Mouse (Mus musculus) intestine, embryonic 15.5 days (tissue): ENCODE data around the gene Il22ra1. TPM values are rescaled to one million over a fixed set of nuclear protein-coding genes. Genes with fewer than 3 reads are reported as not detected.

ENCODE experiments used
- ATAC-seq: fragments of 200-750 bp; cut with Nextera tagmentation; 2 replicates; pipeline ENCODE4 v1.8.0; 2017; ENCODE audit warnings: moderate TSS enrichment, moderate library complexity
- H3K27ac ChIP-seq: fragments of 300-500 bp; sonication (generic); 2 replicates; pipeline ENCODE4 v1.5.1; 2015; ENCODE audit warnings: mild to moderate bottlenecking, inconsistent platforms
- H3K27me3 ChIP-seq: fragments of 300-500 bp; sonication (generic); replicated peaks from 2 replicates; pipeline ENCODE4 v1.6.1; 2015; ENCODE audit warnings: inconsistent platforms
- H3K36me3 ChIP-seq: fragments of 300-500 bp; sonication (generic); 2 replicates; pipeline ENCODE4 v1.6.1; 2015; ENCODE audit warnings: inconsistent platforms
- H3K4me1 ChIP-seq: fragments of 300-500 bp; sonication (generic); replicated peaks from 2 replicates; pipeline ENCODE4 v1.6.1; 2015; ENCODE audit warnings: inconsistent platforms
- H3K4me2 ChIP-seq: fragments of 300-500 bp; sonication (generic); replicated peaks from 2 replicates; pipeline ENCODE4 v1.6.1; 2015; ENCODE audit warnings: mild to moderate bottlenecking, inconsistent platforms
- H3K4me3 ChIP-seq: fragments of 300-500 bp; sonication (generic); replicated peaks from 2 replicates; pipeline ENCODE4 v1.5.1; 2015; ENCODE audit warnings: inconsistent platforms
- H3K9ac ChIP-seq: fragments of 300-500 bp; sonication (generic); 2 replicates; pipeline ENCODE4 v1.6.1; 2015; ENCODE audit warnings: inconsistent platforms
- H3K9me3 ChIP-seq: fragments of 300-500 bp; sonication (generic); 2 replicates; pipeline ENCODE4 v1.6.1; 2016; ENCODE audit warnings: inconsistent platforms
- WGBS: fragments of 180-500 bp; shearing (Covaris S2); methylation state at CpG from one replicate; pipeline ENCODE4 v1.1.7; 2015; 5-methylcytosine and 5-hydroxymethylcytosine counted together
- polyA plus RNA-seq: library from polyadenylated mRNA; unstranded; fragments of >200 nt; fragmentation: Nextera tagmentation; extraction: Ambion mirVana; gene quantifications from 2 replicates; pipeline ENCODE4 v1.2.1, GENCODE M21; 2015

Gene Il22ra1
- polyA plus RNA-seq, 1 experiment from 2014 or later = 4.7 TPM

GRCm38 (mm10) chr4:135780255-135780654 is 52.3 kb downstream of the Il22ra1 start:
- Histone ChIP-seq H3K4me3 (no peak overlapping the region), H3K27ac (no peak overlapping the region), H3K4me1 (no peaks in the 10 kb centered on the region), H3K36me3 (no peaks in the 10 kb centered on the region), H3K4me2 (no peak overlapping the region), H3K9ac (no peak overlapping the region), H3K9me3 (no peaks in the 10 kb centered on the region), H3K27me3 (0 out of 2 replicates have a peak, but pooled peaks cover 3% of the 10 kb centered on the region)
- 63% methylated on average over 3 of the region's 3 CpGs for WGBS
- no peak; the same call in 1 of the 2 replicates for ATAC-seq

GRCm38 (mm10) chr4:135781304-135781703 is 53.3 kb downstream of the Il22ra1 start:
- H3K4me3 ChIP-seq = no peak overlapping the region
- H3K9ac ChIP-seq = no peak overlapping the region
- no peak for ATAC-seq
- no peaks in the 10 kb centered on the region for H3K36me3 ChIP-seq
- no peak overlapping the region for H3K4me2 ChIP-seq
- no peak overlapping the region for H3K27ac ChIP-seq
- H3K9me3 ChIP-seq = no peaks in the 10 kb centered on the region
- H3K4me1 ChIP-seq = no peaks in the 10 kb centered on the region
- no peaks in the 10 kb centered on the region for H3K27me3 ChIP-seq
- WGBS = 91% methylated on average over 5 of the region's 5 CpGs

- Histone ChIP-seq H3K27ac (no peak overlapping the region), H3K4me3 (no peak overlapping the region), H3K27me3 (no peaks in the 10 kb centered on the region), H3K9me3 (no peaks in the 10 kb centered on the region), H3K36me3 (no peaks in the 10 kb centered on the region), H3K9ac (no peak overlapping the region), H3K4me2 (no peak overlapping the region), H3K4me1 (no peaks in the 10 kb centered on the region)
- WGBS = 83% methylated on average over 5 of the region's 5 CpGs
- no peak for ATAC-seq
Observed at GRCm38 (mm10) chr4:135786581-135786980, 58.6 kb downstream of the Il22ra1 start.

GRCm38 (mm10) chr4:135787271-135787670 is 59.3 kb downstream of the Il22ra1 start:
- H3K9ac ChIP-seq = no peak overlapping the region

GRCm38 (mm10) chr4:135789135-135789534 is 61.2 kb downstream of the Il22ra1 start:
- H3K9ac ChIP-seq = no peak overlapping the region
- ATAC-seq = no peak
- no peak overlapping the region for H3K4me3 ChIP-seq
- no peaks in the 10 kb centered on the region for H3K9me3 ChIP-seq
- H3K4me1 ChIP-seq = no peaks in the 10 kb centered on the region
- H3K36me3 ChIP-seq = no peaks in the 10 kb centered on the region
- H3K27ac ChIP-seq = no peak overlapping the region
- no peaks in the 10 kb centered on the region for H3K27me3 ChIP-seq
- 61% methylated on average over 2 of the region's 2 CpGs for WGBS
- no peak overlapping the region for H3K4me2 ChIP-seq

More at GRCm38 (mm10) chr4:135787271-135787670, 59.3 kb downstream of the Il22ra1 start:
- ATAC-seq = no peak
- WGBS = 80% methylated on average over 6 of the region's 6 CpGs
- Histone ChIP-seq H3K4me1 (no peaks in the 10 kb centered on the region), H3K9me3 (no peaks in the 10 kb centered on the region), H3K36me3 (no peaks in the 10 kb centered on the region), H3K27me3 (no peaks in the 10 kb centered on the region), H3K27ac (no peak overlapping the region), H3K4me3 (no peak overlapping the region), H3K4me2 (no peak overlapping the region)

- Histone ChIP-seq H3K36me3 (no peaks in the 10 kb centered on the region), H3K4me2 (no peak overlapping the region), H3K27me3 (no peaks in the 10 kb centered on the region), H3K9me3 (no peaks in the 10 kb centered on the region), H3K27ac (no peak overlapping the region), H3K4me1 (0 out of 2 replicates have a peak, but pooled peaks cover 6% of the 10 kb centered on the region), H3K4me3 (no peak overlapping the region), H3K9ac (no peak overlapping the region)
- WGBS = 91% methylated on average over 5 of the region's 5 CpGs
- no peak for ATAC-seq
Observed at GRCm38 (mm10) chr4:135792821-135793220, 64.8 kb downstream of the Il22ra1 start.

- H3K27me3 ChIP-seq = no peaks in the 10 kb centered on the region
- no peaks in the 10 kb centered on the region for H3K36me3 ChIP-seq
- WGBS = 23% methylated on average over 11 of the region's 11 CpGs
- H3K4me3 ChIP-seq = no peak overlapping the region
- H3K4me2 ChIP-seq = peak overlapping the region; percentile 27; the same call in 1 of the 2 replicates
- H3K9ac ChIP-seq = no peak overlapping the region
- H3K27ac ChIP-seq = no peak overlapping the region
- peaks cover 12% of the 10 kb centered on the region for H3K4me1 ChIP-seq
- H3K9me3 ChIP-seq = no peaks in the 10 kb centered on the region
- ATAC-seq = peak; percentile 25; the same call in 1 of the 2 replicates
Observed at GRCm38 (mm10) chr4:135797931-135798330, 70.0 kb downstream of the Il22ra1 start.

- 20% methylated on average over 8 of the region's 8 CpGs for WGBS
- Histone ChIP-seq H3K27ac (no peak overlapping the region), H3K9ac (no peak overlapping the region), H3K36me3 (no peaks in the 10 kb centered on the region), H3K4me1 (peaks cover 12% of the 10 kb centered on the region), H3K4me3 (no peak overlapping the region), H3K9me3 (no peaks in the 10 kb centered on the region), H3K27me3 (no peaks in the 10 kb centered on the region), H3K4me2 (no peak overlapping the region)
- ATAC-seq = peak; percentile 60
Observed at GRCm38 (mm10) chr4:135801543-135801942, 73.6 kb downstream of the Il22ra1 start.

Other genes with a start within 250 kb of the Il22ra1 start
- gene Stpg1, start 233.4 kb upstream of the Il22ra1 start, polyA plus RNA-seq = 0.24 and 0.30 TPM in 2 replicates
- gene Nipal3, start 233.1 kb upstream of the Il22ra1 start, polyA plus RNA-seq = 6.4 and 6.9 TPM in 2 replicates
- gene Grhl3, start 154.5 kb upstream of the Il22ra1 start, polyA plus RNA-seq = 4.3 and 4.4 TPM in 2 replicates
- 3.6 and 4.2 TPM in 2 replicates for gene Ifnlr1, start 41.9 kb upstream of the Il22ra1 start, polyA plus RNA-seq
- 1.1 TPM in 2 replicates for gene Myom3, start 31.5 kb downstream of the Il22ra1 start, polyA plus RNA-seq
- 177 and 214 TPM in 2 replicates for gene Srsf10, start 127.6 kb downstream of the Il22ra1 start, polyA plus RNA-seq
- 164 and 177 TPM in 2 replicates for gene Pnrc2, start 145.7 kb downstream of the Il22ra1 start, polyA plus RNA-seq
- gene Cnr2, start 167.2 kb downstream of the Il22ra1 start, polyA plus RNA-seq = 0.28 and 0.42 TPM in 2 replicates
- 134 and 154 TPM in 2 replicates for gene Fuca1, start 192.6 kb downstream of the Il22ra1 start, polyA plus RNA-seq
- 105 and 113 TPM in 2 replicates for gene Hmgcl, start 218.3 kb downstream of the Il22ra1 start, polyA plus RNA-seq
- gene Gale, start 235.6 kb downstream of the Il22ra1 start, polyA plus RNA-seq = 82.5 and 108 TPM in 2 replicates
- gene Lypla2, start 244.5 kb downstream of the Il22ra1 start, polyA plus RNA-seq = 99.4 and 108 TPM in 2 replicates